Mouse (Mus musculus) myocyte (in vitro differentiated cells): ENCODE data around the gene Ssrp1. TPM values are rescaled to one million over a fixed set of nuclear protein-coding genes. Genes with fewer than 3 reads are reported as not detected.

Source experiments
- H3K27me3 ChIP-seq: one replicate; pipeline ENCODE4 v1.6.1; 2011; ENCODE audit not compliant: control insufficient read depth, insufficient read depth, insufficient read length
- H3K36me3 ChIP-seq: one replicate; pipeline ENCODE4 v1.6.1; 2011; ENCODE audit not compliant: control insufficient read depth, insufficient read depth
- H3K4me2 ChIP-seq: one replicate; pipeline ENCODE4 v1.6.1; 2011; ENCODE audit warnings: low read depth, control low read depth
- H3K4me3 ChIP-seq: one replicate; pipeline ENCODE4 v1.5.1; 2011; ENCODE audit warnings: mild to moderate bottlenecking, control low read depth, moderate library complexity
- H3K79me2 ChIP-seq: one replicate; pipeline ENCODE4 v1.6.1; 2011; ENCODE audit not compliant: control insufficient read depth, insufficient read depth
- H3ac ChIP-seq: one replicate; pipeline ENCODE4 v1.6.1; 2011; ENCODE audit not compliant: control insufficient read depth, insufficient read length
- CEBPB ChIP-seq: IDR thresholded peaks from 2 replicates; pipeline ENCODE4 v1.6.1; 2011; ENCODE audit warnings: mild to moderate bottlenecking, moderate library complexity; ENCODE audit not compliant: poor library complexity, insufficient read depth, severe bottlenecking
- E2F4 ChIP-seq: IDR thresholded peaks from one replicate; pipeline ENCODE4 v1.6.1; 2011; ENCODE audit warnings: mild to moderate bottlenecking, control low read depth, moderate library complexity; ENCODE audit not compliant: insufficient read depth
- MAX ChIP-seq: IDR thresholded peaks from one replicate; pipeline ENCODE4 v1.6.1; 2011; ENCODE audit warnings: low read depth, mild to moderate bottlenecking, control low read depth
- MYOD1 ChIP-seq, 3 experiments: IDR thresholded peaks; one replicate each; pipeline ENCODE4 v1.6.1; 2011; ENCODE audit warnings: control low read depth in 2 of 3, low read depth in 2 of 3, mild to moderate bottlenecking in 2 of 3, moderate library complexity in 1 of 3; ENCODE audit not compliant: insufficient read length in 2 of 3, control insufficient read depth in 1 of 3
- MYOG ChIP-seq, 3 experiments: IDR thresholded peaks; one replicate each; pipeline ENCODE4 v1.6.1; 2011; ENCODE audit warnings: control low read depth in 2 of 3, low read depth in 2 of 3, mild to moderate bottlenecking in 2 of 3; ENCODE audit not compliant: insufficient read length in 2 of 3, control insufficient read depth in 1 of 3, insufficient read depth in 1 of 3
- POLR2A ChIP-seq: IDR thresholded peaks from one replicate; pipeline ENCODE4 v1.6.1; 2011; ENCODE audit warnings: low read depth, mild to moderate bottlenecking, control low read depth, moderate library complexity; ENCODE audit not compliant: insufficient read length
- POLR2AphosphoS2 ChIP-seq: IDR thresholded peaks from one replicate; pipeline ENCODE4 v1.6.1; 2011; ENCODE audit warnings: low read depth, control low read depth; ENCODE audit not compliant: insufficient read length
- REST ChIP-seq: IDR thresholded peaks from one replicate; pipeline ENCODE4 v1.6.1; 2011; ENCODE audit warnings: mild to moderate bottlenecking, control low read depth, moderate library complexity; ENCODE audit not compliant: insufficient read depth, insufficient read length
- SRF ChIP-seq: IDR thresholded peaks from one replicate; pipeline ENCODE4 v1.6.1; 2011; ENCODE audit warnings: low read depth; ENCODE audit not compliant: control insufficient read depth, insufficient read length
- TCF12 ChIP-seq: IDR thresholded peaks from one replicate; pipeline ENCODE4 v1.6.1; 2011; ENCODE audit warnings: mild to moderate bottlenecking, control low read depth; ENCODE audit not compliant: poor library complexity, insufficient read depth, severe bottlenecking
- TCF3 ChIP-seq: IDR thresholded peaks from one replicate; pipeline ENCODE4 v1.6.1; 2011; ENCODE audit warnings: low read depth, control low read depth; ENCODE audit not compliant: insufficient read length
- USF1 ChIP-seq: IDR thresholded peaks from one replicate; pipeline ENCODE4 v1.6.1; 2011; ENCODE audit warnings: low read depth, mild to moderate bottlenecking, control low read depth, moderate library complexity
- polyA plus RNA-seq: library from polyadenylated mRNA; unstranded; fragments of >200 nt; fragmentation: generic; extraction: Trizol; gene quantifications from one replicate; pipeline ENCODE4 v1.2.1, GENCODE M21; 2012; ENCODE audit warnings: missing spikeins

Gene Ssrp1
- polyA plus RNA-seq, 1 experiment = 123 TPM

- Histone ChIP-seq H3K79me2 (no peaks in the 10 kb centered on the region), H3K36me3 (no peaks in the 10 kb centered on the region), H3ac (no peak overlapping the region), H3K27me3 (no peaks in the 10 kb centered on the region), H3K4me3 (no peak overlapping the region), H3K4me2 (no peak overlapping the region)
- TF ChIP-seq USF1 (peak; percentile 45), POLR2A (no peak), TCF12 (no peak), MYOD1 (IDR thresholded peaks at IDR 0.05; ENCODE audit: control insufficient read depth in 1 of 3, insufficient read length in 2 of 3, low read depth in 2 of 3) (no peak), E2F4 (no peak), SRF (no peak), TCF3 (no peak)
These were observed 25.0 kb upstream of the Ssrp1 start for GRCm38 (mm10) chr2:85011906-85012604.

- Histone ChIP-seq H3K27me3 (no peaks in the 10 kb centered on the region), H3K4me2 (no peak overlapping the region), H3K79me2 (no peaks in the 10 kb centered on the region), H3K36me3 (no peaks in the 10 kb centered on the region), H3ac (no peak overlapping the region), H3K4me3 (no peak overlapping the region)
- TF ChIP-seq MYOD1 (IDR thresholded peaks at IDR 0.05; ENCODE audit: control insufficient read depth in 1 of 3, insufficient read length in 2 of 3, low read depth in 2 of 3) (no peak), SRF (no peak), REST (no peak), POLR2A (no peak), CEBPB (no peak), TCF12 (no peak), USF1 (no peak), MAX (no peak), E2F4 (no peak), MYOG (IDR thresholded peaks at IDR 0.05; ENCODE audit: control insufficient read depth in 1 of 3, insufficient read depth in 1 of 3, insufficient read length in 2 of 3, low read depth in 2 of 3) (no peak), POLR2AphosphoS2 (no peak), TCF3 (no peak)
These were observed 24.4 kb upstream of the Ssrp1 start for GRCm38 (mm10) chr2:85012679-85013078.

GRCm38 (mm10) chr2:85013826-85014587 lies 23.0 kb upstream of the Ssrp1 start:
- no peaks in the 10 kb centered on the region for H3K79me2 ChIP-seq
- H3K27me3 ChIP-seq = no peaks in the 10 kb centered on the region
- no peak overlapping the region for H3K4me3 ChIP-seq
- H3ac ChIP-seq = no peak overlapping the region
- no peak overlapping the region for H3K4me2 ChIP-seq
- TF ChIP-seq TCF3 = no peak
- TF ChIP-seq USF1 = no peak
- no peak for TF ChIP-seq SRF
- no peak for TF ChIP-seq MYOD1 (IDR thresholded peaks at IDR 0.05; ENCODE audit: control insufficient read depth in 1 of 3, insufficient read length in 2 of 3, low read depth in 2 of 3)
- no peak for TF ChIP-seq MAX
- TF ChIP-seq CEBPB = no peak
- no peak for TF ChIP-seq TCF12
- no peak for TF ChIP-seq REST
- no peak for TF ChIP-seq POLR2A
- no peak for TF ChIP-seq MYOG (IDR thresholded peaks at IDR 0.05; ENCODE audit: control insufficient read depth in 1 of 3, insufficient read depth in 1 of 3, insufficient read length in 2 of 3, low read depth in 2 of 3)
- TF ChIP-seq E2F4 = no peak
- no peak for TF ChIP-seq POLR2AphosphoS2
- H3K36me3 ChIP-seq = no peaks in the 10 kb centered on the region

DNA sequence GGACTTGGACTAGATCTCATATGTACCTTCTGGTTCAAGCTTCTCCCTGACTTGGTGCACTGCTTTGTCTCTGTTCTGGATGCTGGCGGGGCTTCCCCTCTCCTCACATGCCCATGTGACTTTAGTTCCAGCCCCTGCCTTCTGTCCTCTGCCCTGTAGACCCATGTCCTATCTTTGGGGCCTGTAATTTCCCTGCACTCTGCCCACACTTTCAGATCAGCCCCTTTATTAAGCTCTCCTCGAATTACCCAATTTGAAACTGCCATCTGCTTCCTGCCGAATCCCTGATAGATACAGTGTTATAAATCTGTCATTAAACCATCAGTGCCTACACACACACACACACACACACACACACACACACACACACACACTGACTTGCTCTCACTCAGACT lies 22.4 kb upstream of the Ssrp1 start:
- no peak overlapping the region for H3K4me3 ChIP-seq
- no peaks in the 10 kb centered on the region for H3K27me3 ChIP-seq
- H3K36me3 ChIP-seq = no peaks in the 10 kb centered on the region
- H3ac ChIP-seq = no peak overlapping the region
- H3K4me2 ChIP-seq = no peak overlapping the region
- TF ChIP-seq POLR2AphosphoS2 (no peak), MYOD1 (IDR thresholded peaks at IDR 0.05; ENCODE audit: control insufficient read depth in 1 of 3, insufficient read length in 2 of 3, low read depth in 2 of 3) (no peak), TCF12 (no peak), E2F4 (no peak), MAX (no peak), POLR2A (no peak), REST (no peak), SRF (no peak), TCF3 (no peak), MYOG (IDR thresholded peaks at IDR 0.05; ENCODE audit: control insufficient read depth in 1 of 3, insufficient read depth in 1 of 3, insufficient read length in 2 of 3, low read depth in 2 of 3) (no peak), CEBPB (no peak), USF1 (no peak)
- no peaks in the 10 kb centered on the region for H3K79me2 ChIP-seq

DNA sequence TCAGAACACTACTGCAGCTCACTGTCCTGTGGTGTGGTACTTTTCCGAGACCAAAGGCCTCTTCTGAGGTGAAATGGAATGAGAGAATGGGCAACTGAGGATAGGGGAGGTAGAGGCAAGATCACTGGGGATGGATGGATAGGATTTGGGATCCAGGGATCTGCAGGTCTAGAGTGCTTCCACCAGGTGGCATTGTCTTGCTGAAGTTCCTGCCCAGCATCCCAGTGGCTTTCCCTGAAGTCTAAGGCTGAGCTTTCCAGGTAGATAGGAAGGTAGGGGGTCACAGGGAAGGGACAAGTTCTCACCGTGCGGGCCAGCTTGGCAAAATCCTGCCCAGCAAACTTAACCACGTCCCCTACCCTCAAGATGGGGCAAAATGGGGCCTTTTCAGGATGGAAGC lies 15.0 kb upstream of the Ssrp1 start:
- Histone ChIP-seq H3K4me2 (no peak overlapping the region), H3ac (no peak overlapping the region), H3K36me3 (no peaks in the 10 kb centered on the region), H3K27me3 (peaks cover 25% of the 10 kb centered on the region), H3K79me2 (no peaks in the 10 kb centered on the region), H3K4me3 (no peak overlapping the region)
- TF ChIP-seq MYOD1 (IDR thresholded peaks at IDR 0.05; ENCODE audit: control insufficient read depth in 1 of 3, insufficient read length in 2 of 3, low read depth in 2 of 3) = no peak
- TF ChIP-seq CEBPB = no peak
- TF ChIP-seq SRF = no peak
- no peak for TF ChIP-seq MAX
- no peak for TF ChIP-seq REST
